Mouse (Mus musculus) megakaryocyte, adult 5-6 weeks (primary cell): ENCODE measurements around the gene Kif1b. TPM values are rescaled to one million over a fixed set of nuclear protein-coding genes. Genes with fewer than 3 reads are reported as not detected.
"Not testable (repeated sequence)": the region's sequence is repeated elsewhere in the genome, so short reads cannot be mapped to it uniquely, and the experiment has no call there.

Experiments
- ATAC-seq: 2 replicates; pipeline ENCODE4 v1.8.0; 2016; ENCODE audit warnings: mild to moderate bottlenecking, inconsistent platforms; ENCODE audit not compliant: poor library complexity, severe bottlenecking
- total RNA-seq, 2 experiments: library from RNA; stranded (forward) in 1 of 2; stranded (reverse) in 1 of 2; fragments of 153-499, 151-499 nt in 1 of 2; fragments of 221-1000, 200-1000 nt in 1 of 2; gene quantifications; 2 replicates each; pipeline versions ENCODE4 v1.2.3 to v1.2.4; 2015 to 2017

The Kif1b gene
- total RNA-seq, 2 experiments from 2014 or later, result 26.3 to 30.2 TPM

DNA sequence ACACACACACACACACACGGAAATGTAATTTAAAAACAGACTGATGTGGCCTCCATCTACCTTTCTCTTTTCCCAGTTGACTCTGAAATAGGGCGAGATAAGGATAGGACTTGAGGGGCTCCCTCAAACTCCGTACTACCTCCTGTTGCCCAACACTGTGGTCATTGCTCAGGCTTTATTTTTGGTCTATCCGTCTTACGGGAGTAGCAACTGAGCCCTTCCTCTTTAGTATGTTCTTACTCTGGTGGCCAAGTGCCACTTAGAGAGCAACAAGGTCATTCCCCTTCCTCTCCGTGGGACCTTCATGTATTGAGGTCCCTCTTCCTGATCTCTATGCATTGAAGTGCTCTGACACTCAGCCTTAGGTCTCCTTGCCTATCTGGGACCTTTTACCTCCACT lies 133.8 kb downstream of the Kif1b start:
- peak; percentile 71 for ATAC-seq

DNA sequence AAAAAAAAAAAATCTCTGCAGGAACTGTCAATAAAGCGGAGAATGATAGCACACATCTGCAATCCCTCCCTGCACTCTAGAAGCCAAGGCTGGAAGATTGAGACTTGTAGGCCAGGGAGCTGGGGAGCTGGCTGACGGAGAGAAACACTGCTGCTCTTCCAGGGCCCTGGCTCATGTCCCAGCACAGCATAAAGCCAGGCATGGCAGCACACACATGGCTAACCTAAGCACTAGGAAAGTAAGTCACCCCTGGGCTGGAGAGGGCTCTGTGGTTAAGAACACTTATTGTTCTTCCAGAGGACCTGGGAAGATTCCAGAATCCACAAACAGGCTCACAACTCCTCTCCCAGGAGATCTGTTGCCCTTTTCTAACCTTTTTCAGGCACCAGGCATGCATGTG lies 134.8 kb downstream of the Kif1b start:
- ATAC-seq, result no peak

DNA sequence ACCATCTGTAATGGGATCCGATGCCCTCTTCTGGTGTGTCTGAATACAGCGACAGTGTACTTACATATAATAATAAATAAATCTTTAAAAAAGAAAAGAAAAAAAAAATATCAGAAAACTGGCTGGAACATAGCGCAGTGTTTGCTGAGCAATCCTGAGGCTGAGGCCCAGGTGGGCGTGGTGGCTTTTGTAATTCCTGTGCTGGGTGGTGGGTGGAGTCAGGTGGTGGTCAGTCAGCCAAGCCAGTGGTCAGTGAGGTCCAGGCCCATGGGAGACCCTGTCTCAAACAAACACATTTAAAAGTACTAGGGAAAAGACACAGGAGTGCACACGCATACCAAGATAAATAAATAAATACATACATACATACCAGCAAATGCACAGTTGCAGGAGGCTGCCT lies 135.4 kb downstream of the Kif1b start:
- ATAC-seq, result no peak

DNA sequence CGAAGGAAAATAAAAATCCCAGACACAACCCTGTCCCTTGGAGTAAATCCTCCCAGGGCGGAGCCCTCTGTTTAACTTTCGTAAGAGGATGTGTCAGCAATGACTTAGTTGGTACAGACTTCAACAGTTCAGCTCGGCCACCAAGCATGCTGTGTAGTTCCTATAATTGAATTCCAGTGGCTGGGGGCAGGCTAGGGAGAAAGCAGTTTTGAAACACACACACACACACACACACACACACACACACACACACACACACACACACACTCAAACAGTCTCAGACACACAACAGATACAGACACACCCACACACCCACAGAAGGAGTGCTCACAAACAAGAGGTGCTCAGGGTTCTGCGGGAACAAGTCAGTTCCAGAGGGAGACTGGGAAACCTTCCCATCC lies 135.9 kb downstream of the Kif1b start:
- peak; percentile 58 for ATAC-seq

DNA sequence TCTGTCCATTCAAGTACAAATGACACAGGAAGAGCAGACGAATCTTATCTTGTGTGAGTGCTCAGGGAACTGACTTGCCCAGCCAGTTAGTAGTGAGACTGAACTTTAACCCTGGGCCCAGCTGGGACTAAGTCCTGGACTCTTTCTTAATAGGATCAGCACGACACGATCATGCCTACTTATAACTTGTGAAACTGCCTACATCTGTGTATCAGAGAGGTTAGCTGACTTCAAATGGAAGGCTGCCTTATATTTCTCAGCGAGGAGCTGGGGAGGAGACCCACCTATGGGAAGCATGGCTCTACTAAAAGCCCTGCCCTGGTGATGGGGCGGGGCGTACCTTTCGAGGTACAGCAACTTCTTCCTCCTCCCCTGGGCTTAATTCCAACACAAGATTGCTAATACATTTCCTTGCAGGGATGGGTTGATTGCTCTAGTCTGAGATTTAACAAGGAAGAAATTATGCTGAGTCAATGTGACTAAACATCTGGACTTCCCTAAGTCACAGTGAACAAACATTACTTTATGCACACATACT lies 137.0 kb downstream of the Kif1b start:
- peak; percentile 40 for ATAC-seq

DNA sequence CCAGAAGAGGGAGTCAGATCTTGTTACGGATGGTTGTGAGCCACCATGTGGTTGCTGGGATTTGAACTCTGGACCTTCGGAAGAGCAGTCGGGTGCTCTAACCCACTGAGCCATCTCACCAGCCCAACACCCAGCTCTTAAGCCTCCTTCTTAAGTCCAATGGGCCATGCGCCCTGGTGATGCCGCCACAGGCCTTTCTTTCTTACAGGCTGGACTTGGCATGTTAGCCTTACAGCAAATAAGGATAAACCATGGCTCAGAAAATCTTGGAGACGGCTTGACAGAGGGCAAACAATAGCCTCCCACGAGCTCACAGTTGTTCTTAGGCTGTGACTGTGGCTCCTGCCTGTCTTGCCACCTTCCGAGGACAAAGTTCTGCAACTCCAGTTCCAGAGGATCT lies 137.6 kb downstream of the Kif1b start:
- ATAC-seq, result not testable (repeated sequence)

DNA sequence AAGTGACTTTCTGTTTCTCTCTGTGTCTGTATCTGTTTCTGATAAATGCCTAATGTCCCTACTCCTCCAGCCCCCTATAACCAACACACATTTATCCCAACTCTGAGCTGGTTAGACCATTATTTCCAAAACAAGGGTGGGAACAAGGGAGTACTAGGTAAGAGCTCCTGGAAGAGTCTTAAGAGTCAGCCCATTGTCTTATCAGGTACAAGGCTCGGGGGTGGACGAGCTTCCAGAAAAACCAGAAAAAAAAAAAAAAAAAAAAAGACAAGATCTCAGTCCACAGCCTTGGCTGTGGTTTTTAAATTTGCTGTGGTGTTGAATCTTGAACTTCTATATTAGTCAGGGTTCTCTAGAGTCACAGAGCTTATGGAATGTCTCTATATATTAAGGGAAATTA lies 139.5 kb downstream of the Kif1b start:
- no peak for ATAC-seq

DNA sequence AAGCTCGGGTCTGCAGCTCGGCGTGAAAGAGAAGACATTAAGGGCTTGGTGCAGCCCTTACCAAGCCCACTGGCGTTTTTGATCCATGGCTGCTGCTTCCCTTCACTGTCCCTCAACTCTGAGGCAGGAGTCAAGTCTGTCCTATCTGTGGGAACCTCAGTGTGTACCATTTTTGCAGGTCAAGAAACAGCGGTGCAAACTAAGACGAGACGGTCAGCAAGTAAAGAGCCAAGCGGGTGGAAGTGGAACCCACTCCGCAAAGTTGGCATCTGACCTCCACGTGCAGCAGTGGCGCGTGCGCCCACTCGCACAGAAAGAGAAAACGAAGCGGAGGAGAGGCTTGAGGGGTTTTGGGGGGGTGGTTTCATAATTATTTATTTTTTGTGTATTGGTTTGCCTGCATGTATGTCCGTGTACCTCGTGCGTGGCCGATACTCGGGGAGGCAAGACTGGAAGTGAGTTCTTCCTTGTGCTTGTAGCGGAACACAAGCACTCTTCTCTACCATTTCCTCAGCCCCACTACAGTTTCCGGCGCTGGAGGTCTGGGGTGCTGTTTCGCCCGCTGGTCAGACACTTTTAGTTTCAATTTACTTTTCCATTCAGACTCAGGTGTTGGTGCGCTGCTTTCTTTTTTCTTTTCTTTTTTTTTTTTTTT lies 140.4 kb downstream of the Kif1b start:
- ATAC-seq, result peak; percentile 22

DNA sequence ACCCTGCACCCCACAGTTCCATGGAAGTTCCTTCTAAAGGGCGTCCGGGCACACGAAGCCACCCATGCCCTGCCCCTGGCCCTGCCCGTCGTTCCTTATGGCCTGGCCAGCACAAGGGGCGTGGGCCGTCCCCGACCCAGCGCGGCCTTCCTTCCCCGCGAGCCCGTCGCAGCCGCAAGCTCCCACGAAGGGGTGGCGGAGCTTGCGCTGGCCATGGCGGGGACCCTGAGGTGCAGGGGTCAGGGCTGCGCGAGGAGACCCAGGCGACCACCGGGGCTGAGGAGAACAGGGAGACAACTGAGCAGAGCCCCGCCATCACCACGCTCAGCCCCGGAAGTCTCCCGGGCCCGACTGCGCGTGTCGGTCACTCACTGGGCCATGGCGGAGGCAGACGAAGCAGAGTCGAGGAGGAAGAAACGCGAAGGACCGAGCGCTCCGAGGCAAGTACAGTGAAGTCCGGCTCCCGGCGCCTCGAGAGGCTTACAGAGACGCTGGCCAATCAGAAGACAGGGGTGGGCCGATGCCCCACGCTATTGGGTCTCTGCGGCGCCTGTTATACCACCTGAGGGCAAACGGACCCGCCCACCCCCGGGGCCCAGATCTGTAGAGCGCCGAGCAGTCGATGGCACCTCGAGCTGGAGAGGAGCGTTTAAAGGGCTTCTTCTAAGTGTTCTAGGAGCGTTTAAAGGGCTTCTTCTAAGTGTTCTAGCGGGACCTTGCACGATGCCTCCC lies 141.1 kb downstream of the Kif1b start, which contains the start of gene Pgd:
TSS of gene Pgd (minus strand) at position 557 of the 732 bp plus-strand sequence.
- ATAC-seq, result peak; percentile 86

DNA sequence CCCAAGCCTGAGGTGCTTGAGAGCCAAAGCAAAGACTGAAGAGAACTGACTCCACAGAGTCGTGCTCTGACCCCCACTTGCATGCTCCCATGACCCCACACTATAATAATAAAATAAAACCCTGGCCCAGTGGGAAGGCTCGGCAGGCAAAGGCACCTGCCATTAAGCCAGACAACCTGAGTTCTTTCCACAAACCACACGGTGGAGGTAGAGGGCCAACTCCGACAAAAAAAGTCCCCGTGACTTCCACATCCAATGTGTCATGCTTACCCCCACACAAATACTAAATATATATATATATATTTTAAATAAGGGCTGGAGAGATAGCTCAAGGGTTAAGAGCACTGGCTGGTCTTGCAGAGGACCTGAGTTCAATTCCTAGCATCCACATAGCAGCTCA lies 143.3 kb downstream of the Kif1b start:
- ATAC-seq, result no peak

DNA sequence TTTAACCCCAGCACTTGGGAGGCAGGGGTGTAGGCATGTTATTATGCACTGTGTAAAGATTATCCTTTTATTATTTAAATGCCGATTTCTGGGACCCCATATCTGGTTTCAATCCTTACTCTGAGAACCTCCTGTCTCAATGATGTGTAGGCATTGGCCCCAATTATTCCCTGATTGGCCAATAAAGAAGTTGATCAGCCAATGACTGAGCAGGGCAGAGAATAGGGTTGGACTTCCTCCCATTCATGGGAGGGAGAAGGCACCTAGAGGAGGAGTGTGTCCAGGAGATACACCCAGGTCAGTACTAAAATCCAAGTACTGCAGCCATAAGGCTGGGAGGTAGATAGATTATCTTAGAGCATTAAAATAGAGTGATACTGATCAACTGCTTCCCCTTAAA lies 144.3 kb downstream of the Kif1b start:
- no peak for ATAC-seq

DNA sequence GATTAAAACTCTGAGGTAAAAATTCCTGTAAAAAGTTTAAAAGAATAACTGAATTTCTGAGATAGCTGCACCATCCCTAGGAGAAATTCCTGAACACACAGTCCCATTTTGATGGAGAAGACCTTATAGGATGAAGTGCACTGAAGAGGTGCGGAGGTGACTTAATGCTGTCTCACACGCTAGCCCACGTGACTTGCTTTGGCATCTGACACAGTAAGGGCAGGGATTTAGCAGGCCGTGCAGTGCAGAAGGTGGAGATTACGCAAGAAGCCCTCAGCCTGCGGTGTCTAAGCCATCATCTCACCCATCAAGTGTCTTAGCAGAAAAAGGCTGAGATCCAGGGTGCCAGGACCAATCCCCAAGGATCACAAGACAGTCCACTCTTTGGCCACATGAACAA lies 146.3 kb downstream of the Kif1b start:
- ATAC-seq, result peak; percentile 53

DNA sequence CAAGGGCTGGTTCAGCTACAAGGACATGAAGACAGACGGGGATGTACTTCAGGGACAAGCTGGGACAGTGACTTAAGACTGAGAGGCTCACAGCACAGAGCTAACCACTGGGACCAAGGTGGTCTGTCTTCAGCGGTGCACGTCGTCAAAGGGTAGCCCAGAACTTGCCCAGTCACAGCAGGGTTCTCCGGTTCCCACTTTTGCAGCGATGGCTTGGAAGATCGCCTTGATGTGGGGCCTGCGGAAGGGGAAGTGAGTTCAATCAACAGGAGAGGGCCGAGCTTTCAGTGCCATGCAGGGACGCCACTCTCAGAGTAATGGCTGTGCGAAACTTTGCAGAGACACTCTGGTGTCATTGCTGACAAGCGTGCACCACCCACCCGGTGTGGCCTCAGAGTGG lies 147.6 kb downstream of the Kif1b start:
- ATAC-seq, result peak; percentile 20

DNA sequence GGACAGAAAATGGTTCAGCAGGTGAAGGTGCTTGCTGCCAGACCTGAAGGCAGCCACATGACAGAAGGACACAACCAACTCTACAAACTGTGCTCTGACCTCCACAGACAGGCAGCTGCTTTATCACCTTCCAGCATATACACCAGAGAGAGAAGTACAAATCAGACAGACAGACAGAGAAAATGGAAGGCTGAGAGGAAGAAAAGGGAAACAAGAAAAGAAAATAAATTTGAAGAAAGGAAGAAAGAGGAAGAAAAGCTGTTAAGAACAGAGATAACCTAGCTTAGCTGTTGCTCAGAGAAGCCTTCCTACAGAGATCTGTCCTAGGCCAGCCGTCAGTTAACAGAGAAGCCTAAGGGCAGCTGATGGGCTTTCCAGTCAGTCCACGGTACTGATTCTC lies 148.3 kb downstream of the Kif1b start:
- ATAC-seq, result no peak

DNA sequence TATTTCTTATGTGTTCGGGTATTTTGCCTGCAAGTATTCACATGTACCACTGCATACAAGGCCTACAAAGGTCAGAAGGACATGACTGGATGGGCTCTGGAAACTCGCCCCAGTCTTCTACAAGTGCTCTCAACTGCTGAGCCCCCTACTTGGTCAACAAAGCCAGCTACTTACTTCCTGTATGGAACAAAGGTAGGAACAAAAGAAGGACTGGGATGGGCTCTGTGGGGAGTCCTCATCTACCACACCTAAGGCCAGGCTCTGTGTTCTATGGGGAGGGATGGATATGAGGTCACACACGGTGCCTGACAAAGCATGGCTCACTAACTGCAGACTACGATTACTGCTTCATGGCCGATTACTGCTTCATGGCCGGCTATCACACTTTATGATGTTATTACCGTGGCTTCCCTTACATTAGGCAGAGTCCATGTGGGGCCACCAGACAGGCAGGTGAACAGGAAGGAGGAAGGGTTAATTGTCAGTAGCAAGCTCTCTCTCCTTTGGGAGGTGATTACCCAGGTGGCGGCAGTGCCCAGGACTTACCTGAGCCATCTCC lies 150.0 kb downstream of the Kif1b start:
- no peak for ATAC-seq

DNA sequence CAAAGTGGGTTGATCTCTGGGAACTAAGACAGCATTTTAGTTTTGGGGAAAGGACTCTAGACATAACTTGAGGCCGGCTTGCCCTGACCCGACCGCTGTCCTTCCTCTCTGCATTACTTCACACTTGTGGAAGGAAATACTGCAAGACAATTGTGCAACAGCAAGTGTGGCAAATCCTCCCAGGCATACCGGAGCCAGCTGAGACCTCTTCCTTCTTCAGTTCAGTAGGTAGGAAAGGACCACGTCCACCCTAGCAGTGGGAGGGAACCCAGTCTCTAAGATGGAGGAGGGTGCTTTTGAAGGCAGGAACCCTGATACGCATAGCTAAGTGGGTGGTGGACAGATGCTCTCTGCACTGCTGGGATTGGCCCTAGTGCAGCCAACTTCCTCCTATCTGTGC lies 151.8 kb downstream of the Kif1b start:
- ATAC-seq, result peak; percentile 93

DNA sequence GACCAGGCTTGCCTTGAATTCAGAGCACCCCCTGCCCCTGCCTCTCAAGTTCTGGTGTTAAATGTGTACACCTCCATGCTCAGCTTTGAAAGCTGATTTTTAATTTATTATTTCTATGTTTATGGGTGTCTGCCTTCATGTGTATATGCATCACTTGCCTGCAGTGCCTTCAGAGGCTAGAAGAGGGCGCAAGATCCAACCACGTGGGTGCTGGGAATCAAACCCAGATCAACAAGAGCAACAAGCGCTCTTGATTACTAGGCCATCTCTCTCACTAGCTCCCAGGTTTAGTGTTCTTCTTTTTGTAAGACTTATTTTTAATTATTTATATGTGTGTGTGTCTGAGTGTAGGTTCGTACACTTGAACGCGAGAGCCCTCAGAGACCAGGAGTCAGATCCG lies 152.6 kb downstream of the Kif1b start:
- no peak for ATAC-seq

DNA sequence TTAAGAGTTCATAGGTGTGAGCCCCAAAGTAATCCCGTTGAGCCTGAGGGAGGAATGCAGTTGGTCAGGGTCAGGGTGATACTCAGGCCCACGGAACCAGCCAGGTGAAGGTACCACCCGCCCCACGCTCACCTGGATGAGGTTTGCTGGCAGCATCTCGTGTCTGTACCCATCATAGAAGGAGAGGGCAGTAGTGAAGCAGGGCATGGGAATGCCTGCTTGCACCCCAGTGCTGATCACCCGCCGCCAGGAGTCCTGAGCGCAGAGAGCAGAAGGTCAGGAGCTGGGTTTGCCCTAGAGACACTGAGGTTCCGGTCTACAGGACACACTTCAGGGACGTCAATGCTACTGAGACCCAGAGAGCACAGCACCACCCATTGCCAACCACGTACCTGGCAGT lies 156.8 kb downstream of the Kif1b start:
- no peak for ATAC-seq

DNA sequence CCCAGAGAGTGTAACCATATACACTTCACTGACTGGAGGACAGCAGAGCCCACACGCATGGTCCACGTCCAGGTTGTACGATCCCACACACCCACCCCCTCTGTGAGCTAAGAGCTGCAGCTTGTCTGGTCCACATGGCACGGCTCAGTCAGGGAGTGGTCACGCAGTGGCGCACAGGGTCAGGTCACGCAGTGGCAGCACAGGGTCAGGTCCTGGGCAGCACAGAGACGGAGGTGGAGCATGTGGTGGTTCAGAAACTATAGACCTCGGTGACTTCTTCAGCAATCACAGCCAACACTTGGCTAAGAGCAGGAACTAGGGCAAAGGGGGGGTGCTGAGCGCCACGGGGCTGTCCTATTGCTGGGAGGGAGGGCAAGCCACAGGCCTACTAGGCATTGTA lies 157.2 kb downstream of the Kif1b start:
- no peak for ATAC-seq

DNA sequence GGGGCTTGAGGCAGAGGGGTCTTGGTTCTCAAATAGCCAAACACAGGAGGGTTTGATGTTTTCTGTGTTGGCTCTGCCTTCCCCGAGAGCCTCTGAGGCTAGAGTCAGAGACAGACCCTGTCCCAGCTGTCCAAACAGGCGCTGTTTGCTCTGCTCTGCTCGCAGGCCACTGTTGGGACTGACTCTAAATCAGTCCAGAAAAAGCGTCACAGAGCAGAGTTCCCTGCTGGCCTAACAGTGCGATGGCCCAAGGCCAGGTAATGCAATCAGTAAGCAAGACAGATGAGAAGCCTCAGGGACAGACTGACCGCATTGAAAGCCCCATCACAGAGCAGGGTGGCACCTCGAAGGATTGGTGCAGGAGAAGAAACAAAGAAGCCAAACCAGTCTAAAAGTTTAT lies 157.9 kb downstream of the Kif1b start:
- ATAC-seq, result no peak

DNA sequence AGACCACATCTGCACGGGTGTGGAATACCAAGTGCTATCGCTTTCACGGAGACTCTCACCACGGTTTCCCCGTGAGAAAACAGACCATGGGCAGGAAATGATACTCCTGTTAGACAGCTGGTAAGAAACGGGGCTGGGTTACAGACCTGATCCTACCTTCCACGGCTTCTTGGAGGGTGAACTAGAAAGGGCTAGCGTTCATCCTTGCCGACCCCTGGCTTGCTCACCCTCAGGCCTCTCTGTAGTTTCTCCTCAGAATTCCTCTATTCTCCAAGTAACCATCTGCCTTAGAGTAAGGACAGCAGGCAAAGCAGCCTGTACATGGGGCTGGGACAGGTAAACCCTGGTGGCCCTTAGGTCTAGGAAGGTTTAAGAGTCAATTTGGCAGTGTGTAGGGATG lies 158.3 kb downstream of the Kif1b start:
- no peak for ATAC-seq

DNA sequence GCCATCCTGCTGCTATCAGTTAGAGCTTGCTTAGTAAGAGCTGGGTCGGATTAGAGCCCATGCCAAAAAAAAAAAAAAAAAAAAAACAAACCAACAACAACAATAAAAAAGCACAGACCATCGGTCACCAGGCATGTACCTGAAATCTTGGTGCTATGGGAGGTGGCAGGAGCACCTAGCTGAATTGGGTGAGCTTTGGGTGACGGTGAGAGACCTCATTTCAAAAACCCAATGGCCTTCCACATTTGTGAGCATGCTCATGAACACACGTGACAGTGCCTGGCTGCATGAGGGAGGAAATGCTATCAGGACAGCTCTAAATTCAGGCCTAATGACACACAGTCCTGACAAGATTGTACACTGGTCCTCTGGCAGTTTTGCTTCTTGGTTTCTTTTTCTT lies 159.4 kb downstream of the Kif1b start:
- no peak for ATAC-seq
